Mouse (Mus musculus): ENCODE data around the gene Raver2.

Raver2 gene

DNA sequence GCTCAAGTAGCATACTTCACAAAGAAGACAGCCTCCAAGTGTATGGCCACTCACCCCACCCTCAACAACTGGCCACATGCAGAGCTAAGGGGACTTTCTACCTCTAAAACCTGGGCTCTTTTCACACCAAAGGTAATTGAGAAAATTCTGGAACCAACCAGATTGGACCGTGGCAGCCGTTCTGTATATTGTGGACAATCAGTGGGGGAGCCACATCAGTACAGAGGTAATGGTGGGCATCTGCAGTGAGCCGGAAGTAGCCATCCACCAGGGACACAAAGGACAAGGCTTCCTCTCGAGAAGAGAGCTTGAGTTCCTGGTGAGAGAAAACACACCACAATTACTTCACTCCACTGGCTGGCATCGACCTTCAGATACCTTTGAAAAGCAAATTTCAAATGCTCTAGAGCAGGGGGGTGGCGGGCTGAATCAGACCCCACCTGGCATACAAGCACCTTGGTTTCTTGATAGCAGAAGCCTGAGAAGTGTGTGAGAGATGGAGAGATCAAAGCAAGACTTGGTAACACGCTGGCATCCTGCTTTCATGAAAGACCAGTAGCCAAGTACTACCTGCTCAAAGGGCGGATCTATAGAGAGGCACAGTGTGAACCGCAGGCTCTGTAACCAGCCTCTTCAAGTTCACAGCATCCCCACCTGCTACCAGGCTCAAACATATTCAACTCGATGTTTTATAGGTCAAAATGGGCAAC, 106.3 kb downstream of the Raver2 start:
- DNase-seq (ENCODE audit: low read depth, low spot score): no peak

GRCm38 (mm10) chr4:101176123-101176522, 107.3 kb downstream of the Raver2 start:
- no peak for DNase-seq (ENCODE audit: low read depth, low spot score)

DNA sequence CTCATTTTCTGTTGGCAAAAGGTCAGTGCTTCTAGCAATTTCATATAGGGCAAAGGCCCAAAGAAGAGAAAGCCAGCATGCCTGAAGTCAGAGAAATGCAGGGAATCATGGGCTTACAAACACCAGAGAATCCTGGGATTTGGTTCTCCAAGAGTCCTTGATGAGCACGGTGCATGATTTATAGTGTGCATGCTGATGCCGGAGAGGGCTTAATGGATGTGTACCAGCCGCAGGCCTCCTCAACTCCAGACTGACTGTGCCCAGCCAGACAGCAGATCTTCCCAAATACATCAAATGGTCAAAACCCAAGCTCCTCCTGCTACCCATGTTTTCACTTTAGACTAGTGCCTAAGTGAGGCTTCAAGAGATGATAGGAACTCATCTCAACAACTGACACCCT, 109.0 kb downstream of the Raver2 start:
- DNase-seq (ENCODE audit: low read depth, low spot score): no peak

GRCm38 (mm10) chr4:101179076-101179475, 110.3 kb downstream of the Raver2 start:
- DNase-seq (ENCODE audit: low read depth, low spot score): no peak

GRCm38 (mm10) chr4:101179836-101180235, 111.1 kb downstream of the Raver2 start:
- no peak for DNase-seq (ENCODE audit: low read depth, low spot score)

GRCm38 (mm10) chr4:101180681-101181080, 111.9 kb downstream of the Raver2 start:
- no peak for DNase-seq (ENCODE audit: low read depth, low spot score)

DNA sequence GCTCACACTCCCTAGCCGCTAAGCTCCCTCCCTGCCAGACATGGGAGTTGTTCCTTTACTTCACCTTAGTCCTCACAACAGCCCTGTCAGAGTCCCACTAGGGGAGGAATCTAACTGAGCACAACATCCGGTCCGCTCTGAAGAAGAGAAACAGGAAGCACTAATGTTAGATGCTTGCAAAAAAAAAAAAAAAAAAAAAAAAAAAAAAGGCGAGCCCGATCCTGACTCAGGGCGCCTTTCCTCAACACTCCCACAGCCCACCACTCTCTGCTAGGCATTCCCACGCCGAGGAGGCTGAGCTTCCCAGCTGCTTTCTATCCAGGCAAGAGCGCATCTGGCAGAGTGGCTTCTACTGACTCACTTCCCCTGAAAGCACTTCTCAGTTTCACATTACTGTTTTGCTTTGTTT, 113.8 kb downstream of the Raver2 start:
- no peak for DNase-seq (ENCODE audit: low read depth, low spot score)

DNA sequence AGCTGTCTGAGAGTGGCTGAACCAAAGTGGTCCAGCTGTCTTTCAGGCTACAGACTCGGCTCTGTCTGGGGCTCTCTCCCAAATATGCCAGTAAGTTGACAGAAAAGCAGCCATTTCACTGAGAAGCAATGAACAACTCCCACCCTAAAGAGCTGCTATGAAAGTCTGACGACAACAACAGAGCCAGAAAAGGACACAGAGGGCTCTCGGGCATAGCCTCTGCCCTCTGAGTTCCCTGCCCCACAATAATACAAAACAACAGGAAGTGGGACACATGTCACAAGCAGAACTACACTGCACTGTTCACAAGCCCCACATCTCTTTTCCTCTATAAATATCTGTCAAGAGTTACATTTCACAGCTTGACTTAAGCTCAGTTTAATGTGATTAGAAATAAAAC, 116.4 kb downstream of the Raver2 start:
- no peak for DNase-seq (ENCODE audit: low read depth, low spot score)

GRCm38 (mm10) chr4:101186591-101186990, 117.8 kb downstream of the Raver2 start:
- no peak for DNase-seq (ENCODE audit: low read depth, low spot score)

DNA sequence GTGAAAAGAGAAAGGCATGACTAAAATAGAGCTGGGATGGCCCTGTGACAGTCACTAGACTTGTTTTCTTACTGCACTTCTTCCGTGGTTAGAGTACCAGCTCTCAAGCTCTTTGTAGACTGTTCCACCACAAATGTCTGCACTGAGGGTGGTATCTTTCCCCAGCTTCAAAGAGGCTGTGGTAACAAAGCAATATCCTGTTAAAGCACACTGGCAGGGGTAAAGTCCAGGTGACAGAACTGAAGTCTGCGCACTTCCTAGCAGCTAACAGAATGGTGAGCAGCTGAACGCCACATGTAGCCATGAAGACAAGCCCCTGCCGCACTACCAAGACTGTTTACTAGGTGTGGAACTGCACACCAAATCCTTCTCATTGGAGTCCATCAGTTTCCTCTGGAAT, 118.6 kb downstream of the Raver2 start:
- DNase-seq (ENCODE audit: low read depth, low spot score): no peak

DNA sequence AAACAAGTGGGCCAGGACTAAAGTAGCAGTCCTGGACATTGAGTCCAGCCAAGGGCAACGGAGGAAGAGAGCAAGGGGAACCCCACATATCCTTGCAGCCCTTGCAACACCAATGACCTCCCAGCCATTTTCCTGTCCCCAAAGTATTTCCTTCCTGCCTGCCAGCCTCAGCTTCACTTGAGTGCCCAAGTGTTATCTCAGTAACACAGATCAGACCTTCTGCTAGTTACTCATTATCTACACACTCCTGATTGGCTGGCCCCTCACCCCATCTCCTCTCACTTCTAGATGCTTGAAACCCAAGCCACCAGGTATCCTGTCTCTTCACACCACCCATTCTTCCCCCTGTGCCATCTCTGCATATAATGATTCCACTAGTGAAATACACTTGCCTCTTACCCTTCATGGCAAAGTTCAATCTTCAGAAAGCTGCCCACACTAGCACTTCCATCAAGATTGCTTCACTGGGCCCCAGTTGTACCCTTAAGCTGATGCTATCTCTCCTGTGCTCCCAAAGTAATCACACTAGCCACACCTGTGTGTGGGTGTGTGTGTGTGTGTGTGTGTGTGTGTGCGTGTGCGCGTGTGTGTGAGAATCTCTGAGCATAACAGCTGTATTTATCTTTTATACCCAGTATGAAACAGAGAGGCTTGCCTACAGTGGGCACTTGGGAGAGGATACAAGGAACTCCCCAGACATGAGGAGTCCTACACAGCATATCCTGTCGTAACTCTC, 123.6 kb downstream of the Raver2 start:
- DNase-seq (ENCODE audit: low read depth, low spot score): no peak

GRCm38 (mm10) chr4:101194170-101194569, 125.4 kb downstream of the Raver2 start:
- no peak for DNase-seq (ENCODE audit: low read depth, low spot score)

GRCm38 (mm10) chr4:101196407-101196806, 127.6 kb downstream of the Raver2 start:
- no peak for DNase-seq (ENCODE audit: low read depth, low spot score)

DNA sequence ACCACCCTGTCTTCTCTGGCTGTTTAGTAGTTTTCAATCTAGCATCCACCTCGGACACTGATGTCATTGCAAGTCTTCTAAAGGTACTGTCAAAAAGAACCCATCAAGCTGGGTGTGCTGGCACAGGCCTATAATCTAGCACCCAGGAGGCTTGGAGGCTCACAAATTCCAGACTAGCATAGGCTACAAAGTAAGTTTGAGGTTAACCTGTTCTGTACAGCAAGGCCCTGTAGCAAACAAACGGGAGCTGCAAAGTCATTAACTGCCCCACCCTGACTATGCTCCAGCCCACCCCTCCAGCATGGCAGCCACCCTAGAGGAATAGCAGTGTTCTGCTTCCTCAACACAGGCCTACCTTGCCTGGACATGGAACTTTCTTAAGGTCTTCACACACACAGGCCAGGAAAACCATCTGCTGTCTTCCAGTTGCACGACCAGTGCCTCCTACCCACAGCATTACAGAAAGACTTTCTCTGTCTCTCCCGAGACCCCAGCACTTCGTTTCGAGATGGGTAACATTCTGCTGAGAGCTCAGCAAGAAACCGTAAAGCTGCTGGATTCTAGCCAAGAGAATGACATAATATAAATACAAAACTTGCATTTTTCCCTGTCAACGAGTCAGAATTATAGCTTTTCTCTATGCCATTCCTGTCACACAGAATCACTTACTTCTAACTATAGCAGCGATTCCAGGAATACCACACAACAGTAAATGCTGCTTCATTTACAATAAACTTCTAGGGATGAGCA, 128.8 kb downstream of the Raver2 start:
- no peak for DNase-seq (ENCODE audit: low read depth, low spot score)

GRCm38 (mm10) chr4:101198333-101198732, 129.6 kb downstream of the Raver2 start:
- DNase-seq (ENCODE audit: low read depth, low spot score): no peak

DNA sequence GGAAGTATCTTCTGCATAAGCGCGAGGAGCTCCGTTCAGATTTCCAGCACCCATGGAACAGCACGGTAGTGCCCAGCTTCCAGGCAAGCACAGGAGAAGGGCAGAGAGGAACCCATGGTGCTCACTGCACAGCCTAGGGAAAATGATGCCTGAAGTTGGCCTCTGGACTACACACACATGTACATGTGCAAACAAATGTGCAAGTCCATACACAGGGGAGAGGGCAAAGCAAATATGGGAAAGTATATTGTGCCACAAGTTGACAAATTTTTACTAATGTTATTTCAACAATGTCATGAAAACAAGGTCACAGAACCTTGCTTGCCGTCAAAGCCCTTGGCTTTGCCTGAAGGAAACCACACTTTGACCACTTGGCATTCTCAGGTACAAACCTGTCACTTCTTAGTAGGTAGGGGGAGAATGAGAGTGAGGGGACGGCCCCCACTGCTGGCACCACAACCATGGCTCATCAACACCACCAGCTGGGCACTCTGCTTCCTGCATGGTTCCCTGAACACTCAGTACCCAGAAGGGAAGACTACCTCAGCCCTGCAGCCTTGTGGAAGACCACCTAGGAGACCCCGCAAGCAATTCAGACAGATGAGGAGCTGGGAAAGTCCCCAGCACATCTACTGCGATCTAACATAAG, 130.8 kb downstream of the Raver2 start:
- no peak for DNase-seq (ENCODE audit: low read depth, low spot score)
